Mouse (Mus musculus): Measurements from ENCODE around the gene Kcng1.
A peak's percentile ranks its signal among the peaks of the same experiment; 100 is the strongest.

Gene Kcng1

GRCm38 (mm10) chr2:168259046-168259445 lies 22.5 kb downstream of the Kcng1 start:
- no peak for DNase-seq

- no peak for DNase-seq
These were observed 24.3 kb downstream of the Kcng1 start for GRCm38 (mm10) chr2:168257188-168257587.

- peak; percentile 60 to 76 for DNase-seq
These were observed 25.0 kb downstream of the Kcng1 start for GRCm38 (mm10) chr2:168256506-168256905.

GRCm38 (mm10) chr2:168253822-168254221 lies 27.7 kb downstream of the Kcng1 start:
- DNase-seq, result no peak

- peak in 1 of 2 experiments; percentile 49 for DNase-seq
These were observed 28.8 kb downstream of the Kcng1 start for GRCm38 (mm10) chr2:168252639-168253292.

GRCm38 (mm10) chr2:168250270-168250669 lies 31.3 kb downstream of the Kcng1 start:
- DNase-seq, result peak; percentile 83 to 94

- DNase-seq, result peak in 1 of 2 experiments; percentile 13
These were observed 32.7 kb downstream of the Kcng1 start for GRCm38 (mm10) chr2:168248856-168249245.

- DNase-seq, result no peak
These were observed 33.2 kb downstream of the Kcng1 start for GRCm38 (mm10) chr2:168248167-168248855.

- no peak for DNase-seq
These were observed 36.0 kb downstream of the Kcng1 start for GRCm38 (mm10) chr2:168245571-168245970.

GRCm38 (mm10) chr2:168243278-168243677 lies 38.3 kb downstream of the Kcng1 start:
- no peak for DNase-seq

- DNase-seq, result no peak
These were observed 38.7 kb downstream of the Kcng1 start for GRCm38 (mm10) chr2:168242841-168243240.

- no peak for DNase-seq
These were observed 43.2 kb downstream of the Kcng1 start for GRCm38 (mm10) chr2:168238335-168238734.

GRCm38 (mm10) chr2:168233286-168233685 lies 48.2 kb downstream of the Kcng1 start:
- no peak for DNase-seq

- DNase-seq, result no peak
These were observed 50.1 kb downstream of the Kcng1 start for GRCm38 (mm10) chr2:168231471-168231829.

- DNase-seq, result peak; percentile 9 to 52
These were observed 50.6 kb downstream of the Kcng1 start for GRCm38 (mm10) chr2:168230773-168231470.

- peak; percentile 85 to 90 for DNase-seq
These were observed 51.4 kb downstream of the Kcng1 start, which contains the start of the genes Gm20716, Dpm1 and Mocs3 for GRCm38 (mm10) chr2:168230026-168230728. Gene Gm20716, minus strand, starts transcription at chr2:168230364. Gene Dpm1, minus strand, starts transcription at chr2:168230591. Gene Mocs3, plus strand, starts transcription at chr2:168230622.

- peak; percentile 49 to 80 for DNase-seq
These were observed 52.2 kb downstream of the Kcng1 start for GRCm38 (mm10) chr2:168229116-168230025.

- DNase-seq, result no peak
These were observed 58.2 kb downstream of the Kcng1 start for GRCm38 (mm10) chr2:168223326-168223725.

- DNase-seq, result no peak
These were observed 67.6 kb downstream of the Kcng1 start for GRCm38 (mm10) chr2:168213788-168214397.
